Mouse (Mus musculus): ENCODE measurements at regions not wholly inside any gene's neighbourhood (a gene's known extent, or its start where the extent isn't known, plus 50 kb on each side); places are given as distances from the start of the nearest gene placed in this dataset.

DNA sequence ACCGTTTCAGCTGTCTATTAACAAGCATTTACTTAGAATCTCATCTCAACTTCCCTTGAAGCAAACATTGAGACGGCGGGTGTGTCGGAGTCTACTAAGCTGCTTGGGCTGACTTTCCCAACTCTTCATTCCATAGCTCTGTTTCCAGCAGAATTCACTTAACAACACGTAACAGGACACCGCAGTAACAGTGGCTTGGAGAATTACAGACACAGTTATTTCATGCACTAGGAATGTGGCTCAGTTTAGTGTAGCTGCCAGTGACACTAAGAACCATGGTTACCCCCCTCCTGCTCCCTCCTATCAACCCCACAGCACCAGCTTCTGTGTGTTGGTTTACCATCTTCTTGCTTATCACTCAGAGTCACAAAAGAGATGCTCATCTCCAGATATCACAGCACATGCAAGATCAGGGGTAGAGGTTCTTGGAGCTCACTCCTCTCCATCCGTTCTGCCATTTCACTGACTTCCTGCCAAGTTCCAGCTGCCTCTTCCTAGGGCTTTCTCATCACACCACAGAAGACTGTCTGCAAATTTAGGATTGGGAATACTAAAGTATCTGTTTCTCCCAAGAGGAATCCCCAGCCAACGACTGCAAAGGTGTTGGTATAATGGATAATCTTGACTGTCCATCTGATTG lies 90.7 kb downstream of the Banf2 start:
- DNase-seq (ENCODE audit: low read depth), result no peak

- DNase-seq (ENCODE audit: low read depth), result no peak
These were observed 94.5 kb downstream of the Banf2 start for GRCm38 (mm10) chr2:144127082-144128037.

GRCm38 (mm10) chr2:144128038-144128402 lies 95.2 kb downstream of the Banf2 start:
- no peak for DNase-seq (ENCODE audit: low read depth)

DNA sequence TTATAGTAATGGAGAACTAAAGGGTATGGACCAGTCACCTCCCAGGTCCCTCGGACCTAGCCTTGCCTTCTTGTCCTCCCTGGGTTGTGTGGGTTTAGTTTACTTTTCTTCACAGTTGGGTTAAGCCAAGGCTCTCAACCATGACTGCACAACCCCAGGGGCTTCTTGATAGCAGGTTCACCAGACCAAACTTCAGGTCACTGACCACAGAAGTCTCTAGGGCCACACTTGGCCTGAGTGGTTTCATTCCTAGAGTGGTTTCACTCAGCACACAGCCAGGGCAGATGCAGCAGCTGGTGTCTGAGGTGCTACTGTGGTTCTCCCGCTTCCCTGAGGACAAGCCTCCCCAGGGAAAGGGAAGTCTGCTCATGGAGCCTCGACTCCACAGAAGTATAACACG lies 95.7 kb downstream of the Banf2 start:
- no peak for DNase-seq (ENCODE audit: low read depth)

- DNase-seq (ENCODE audit: low read depth), result no peak
These were observed 101.1 kb downstream of the Banf2 start for GRCm38 (mm10) chr2:144133806-144134574.

- DNase-seq (ENCODE audit: low read depth), result no peak
These were observed 101.7 kb downstream of the Banf2 start for GRCm38 (mm10) chr2:144134575-144134958.

- DNase-seq (ENCODE audit: low read depth), result no peak
These were observed 102.7 kb downstream of the Banf2 start for GRCm38 (mm10) chr2:144135586-144135985.

DNA sequence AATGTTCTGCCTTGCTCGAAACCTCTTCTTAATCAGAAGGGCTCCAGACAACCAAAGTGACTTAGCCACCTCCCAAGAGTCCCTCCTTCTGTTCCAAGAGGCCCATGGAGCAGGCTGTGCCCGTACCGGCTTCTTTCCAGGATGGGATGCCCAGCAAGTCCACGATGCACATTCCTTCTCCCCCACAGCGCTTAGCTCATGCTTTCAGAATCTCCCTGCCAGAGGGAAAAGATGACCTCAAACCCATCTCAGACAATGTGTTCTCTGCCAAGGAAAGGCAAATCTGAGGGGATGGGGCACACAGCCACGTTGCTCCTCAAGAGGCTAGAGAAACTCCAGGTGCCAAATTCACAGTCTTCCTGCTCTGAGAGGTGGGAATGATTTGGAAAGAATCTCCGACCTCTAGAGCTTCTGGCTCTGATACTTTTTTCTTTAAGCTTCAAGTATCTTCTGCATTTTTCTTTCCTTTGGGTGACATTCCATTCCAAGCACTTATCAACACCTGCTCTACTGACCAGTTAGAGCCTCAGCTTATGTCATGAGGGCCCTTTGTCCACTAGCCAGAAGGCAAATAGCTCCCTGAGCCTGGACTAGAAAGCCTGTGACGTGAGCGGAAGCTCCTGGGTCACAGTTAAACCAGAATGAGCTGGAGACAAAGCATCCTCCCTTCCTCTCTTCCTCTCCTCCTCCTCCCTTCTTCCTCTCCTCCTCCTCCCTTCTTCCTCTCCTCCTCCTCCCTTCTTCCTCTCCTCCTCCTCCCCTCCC lies 110.9 kb downstream of the Banf2 start:
- no peak for DNase-seq (ENCODE audit: low read depth)

DNA sequence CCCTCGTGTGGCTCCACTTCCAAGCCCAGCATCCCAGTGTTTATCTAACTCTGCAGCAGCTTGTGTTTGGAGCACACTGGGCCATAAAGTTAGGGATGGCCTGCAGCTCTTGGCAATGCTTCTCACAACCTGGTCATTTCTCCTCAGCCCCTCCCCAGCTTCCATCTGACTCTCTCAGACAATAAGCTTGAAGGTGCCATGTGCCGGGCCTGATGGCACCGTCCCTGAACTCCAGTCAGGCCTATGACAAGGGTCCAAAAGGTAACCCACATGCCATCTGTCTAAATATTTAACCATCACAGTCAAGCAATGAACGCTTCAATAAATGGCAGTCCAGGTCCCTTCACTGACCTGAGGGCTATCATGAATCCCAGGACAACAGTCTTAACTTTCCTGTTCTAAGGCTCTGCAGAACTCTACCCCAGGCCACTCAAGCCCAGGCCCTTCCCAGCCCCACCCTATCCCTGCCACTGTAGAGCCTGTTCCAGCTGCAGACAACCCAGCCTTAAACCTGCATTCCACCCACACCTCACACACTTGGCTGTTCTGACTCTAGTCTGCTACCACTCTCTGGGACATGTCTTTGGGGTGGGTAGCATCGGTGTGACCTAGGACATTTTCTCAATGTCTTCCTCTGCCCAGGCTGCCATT lies 111.8 kb downstream of the Banf2 start:
- no peak for DNase-seq (ENCODE audit: low read depth)

DNA sequence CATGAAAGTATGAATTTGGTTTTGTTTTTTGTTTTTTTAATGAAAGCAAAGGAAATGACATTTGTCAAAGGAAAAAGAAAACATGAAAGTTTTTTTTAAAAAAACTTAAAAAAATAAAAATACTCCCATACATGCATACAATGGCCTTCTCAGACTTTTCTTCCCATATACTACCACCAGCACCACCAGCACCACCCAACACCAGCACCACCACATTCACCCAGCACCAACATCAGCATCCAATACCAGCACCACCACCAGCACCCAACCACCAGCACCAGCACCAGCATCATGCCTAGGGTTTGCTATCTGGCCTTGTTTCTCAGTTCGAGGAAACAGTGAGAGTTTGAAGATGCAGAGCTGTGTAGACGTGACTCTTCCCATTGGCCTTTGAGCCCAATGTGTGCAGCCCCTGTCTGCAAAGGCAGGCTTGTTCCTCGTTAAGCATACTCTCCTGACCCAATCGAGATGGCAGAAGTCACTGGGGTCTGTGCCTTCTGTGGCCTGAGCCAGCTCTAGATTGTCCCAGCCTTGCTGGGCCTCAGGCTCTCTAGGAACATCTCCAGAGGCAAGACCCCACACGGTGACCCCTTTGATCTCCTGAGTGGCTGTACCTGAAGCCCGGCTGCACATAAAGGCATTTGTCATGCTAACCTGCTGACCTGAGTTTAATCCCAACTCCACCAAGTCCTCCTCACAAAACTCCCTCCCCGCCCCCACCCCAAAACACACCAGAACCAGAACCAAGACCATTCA lies 113.8 kb upstream of the Mgme1 start:
- no peak for DNase-seq (ENCODE audit: low read depth)

GRCm38 (mm10) chr2:144157343-144157742 lies 113.1 kb upstream of the Mgme1 start:
- DNase-seq (ENCODE audit: low read depth), result no peak

DNA sequence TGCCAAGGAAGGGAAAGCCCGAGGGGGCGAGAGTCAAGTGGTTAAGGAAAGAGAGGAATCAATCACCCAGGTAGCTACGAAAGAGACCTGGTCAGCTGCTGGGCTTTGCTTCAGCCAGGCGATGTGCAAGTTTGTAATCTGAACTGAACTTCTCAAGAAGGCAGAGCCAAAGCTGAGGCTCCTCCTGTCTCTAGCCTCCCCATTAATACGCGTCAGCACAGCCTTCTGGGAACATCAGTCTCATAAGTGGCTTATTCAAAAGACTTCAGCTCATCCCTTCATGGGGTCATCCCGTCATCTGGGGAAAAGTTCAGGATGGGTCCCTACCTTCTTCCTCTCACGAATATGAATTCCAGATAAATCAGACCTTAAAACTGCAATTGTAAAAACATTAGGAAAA lies 112.2 kb upstream of the Mgme1 start:
- no peak for DNase-seq (ENCODE audit: low read depth)

DNA sequence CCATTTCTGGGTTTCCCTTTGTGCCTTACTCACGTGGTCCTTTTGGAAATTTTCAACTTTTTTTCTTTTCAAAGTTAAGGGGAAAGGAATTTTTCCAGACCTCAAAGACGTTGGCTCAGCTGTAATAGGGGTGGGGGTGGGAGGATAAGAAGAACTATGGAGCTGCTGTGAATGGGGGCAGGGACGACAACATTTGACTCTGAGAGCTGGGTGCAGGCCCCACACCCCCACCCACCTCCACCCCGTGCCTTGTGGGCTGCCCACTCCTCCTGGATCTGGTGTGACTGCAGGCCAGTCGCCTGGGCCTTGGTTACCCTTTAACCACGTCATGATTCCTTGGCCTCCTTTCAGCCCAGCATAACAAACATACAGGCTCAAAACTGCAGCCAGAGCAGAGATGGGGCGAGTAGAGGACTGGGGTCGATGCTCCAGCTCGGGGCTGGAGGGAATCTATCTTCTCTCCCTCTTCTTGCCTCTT lies 110.6 kb upstream of the Mgme1 start:
- no peak for DNase-seq (ENCODE audit: low read depth)

DNA sequence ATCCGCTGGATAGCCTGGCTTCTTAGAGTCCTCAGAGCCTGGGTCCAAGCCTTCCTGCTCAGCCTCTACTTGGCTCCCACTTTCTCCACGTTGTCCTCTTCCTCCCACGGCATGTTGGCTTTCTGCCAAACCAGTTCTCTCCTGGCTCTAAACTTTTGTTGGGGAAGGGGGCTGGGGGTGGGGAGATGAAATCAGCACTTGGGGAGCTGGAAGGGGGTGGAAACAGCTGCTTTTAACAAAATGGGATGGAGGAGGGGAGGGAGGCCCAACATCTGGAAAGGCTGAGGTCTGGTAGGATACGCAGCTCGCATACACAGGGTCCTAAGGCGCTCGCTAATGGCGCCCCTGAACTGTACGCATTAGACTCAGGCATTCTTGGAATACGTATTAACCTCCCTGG lies 110.0 kb upstream of the Mgme1 start:
- no peak for DNase-seq (ENCODE audit: low read depth)

DNA sequence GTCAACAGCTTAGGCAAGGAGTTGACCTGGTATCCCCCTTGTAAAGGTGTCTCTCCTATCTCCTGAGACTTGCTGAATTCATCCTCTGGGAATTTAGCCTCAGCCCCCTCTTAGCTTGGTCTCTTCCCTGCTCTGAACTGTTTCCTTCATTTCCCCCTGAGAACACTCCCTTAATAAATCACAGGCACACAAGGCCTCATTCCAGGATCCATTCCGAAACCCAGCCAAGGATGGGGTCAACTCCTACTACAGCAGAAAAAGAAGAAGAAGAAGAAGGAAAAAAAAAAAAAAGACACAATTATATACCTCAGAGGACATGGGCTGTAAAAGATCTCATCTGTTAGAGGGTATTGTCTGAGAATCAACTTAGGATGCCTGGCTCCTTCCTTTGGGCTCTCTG lies 108.6 kb upstream of the Mgme1 start:
- DNase-seq (ENCODE audit: low read depth), result no peak

DNA sequence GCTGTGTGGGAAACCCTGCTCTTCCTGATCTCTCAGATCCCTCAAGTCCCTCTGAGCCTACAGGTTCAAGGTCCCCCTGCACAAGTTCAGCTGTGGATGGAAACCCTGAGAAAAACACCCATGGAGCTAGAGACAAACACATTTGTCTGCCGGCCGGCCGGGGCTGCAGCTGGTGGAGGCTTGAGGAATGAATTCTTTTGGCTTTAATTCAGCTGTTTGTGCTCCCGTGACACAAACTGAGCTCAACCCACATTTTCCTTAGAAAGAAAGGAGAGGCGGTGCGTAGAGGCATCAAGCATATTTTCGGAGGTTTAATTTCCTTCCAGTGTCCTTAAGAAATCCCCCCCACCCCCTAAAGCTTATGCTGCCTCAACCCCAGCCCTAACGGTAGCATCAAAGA lies 106.4 kb upstream of the Mgme1 start:
- DNase-seq (ENCODE audit: low read depth), result no peak

DNA sequence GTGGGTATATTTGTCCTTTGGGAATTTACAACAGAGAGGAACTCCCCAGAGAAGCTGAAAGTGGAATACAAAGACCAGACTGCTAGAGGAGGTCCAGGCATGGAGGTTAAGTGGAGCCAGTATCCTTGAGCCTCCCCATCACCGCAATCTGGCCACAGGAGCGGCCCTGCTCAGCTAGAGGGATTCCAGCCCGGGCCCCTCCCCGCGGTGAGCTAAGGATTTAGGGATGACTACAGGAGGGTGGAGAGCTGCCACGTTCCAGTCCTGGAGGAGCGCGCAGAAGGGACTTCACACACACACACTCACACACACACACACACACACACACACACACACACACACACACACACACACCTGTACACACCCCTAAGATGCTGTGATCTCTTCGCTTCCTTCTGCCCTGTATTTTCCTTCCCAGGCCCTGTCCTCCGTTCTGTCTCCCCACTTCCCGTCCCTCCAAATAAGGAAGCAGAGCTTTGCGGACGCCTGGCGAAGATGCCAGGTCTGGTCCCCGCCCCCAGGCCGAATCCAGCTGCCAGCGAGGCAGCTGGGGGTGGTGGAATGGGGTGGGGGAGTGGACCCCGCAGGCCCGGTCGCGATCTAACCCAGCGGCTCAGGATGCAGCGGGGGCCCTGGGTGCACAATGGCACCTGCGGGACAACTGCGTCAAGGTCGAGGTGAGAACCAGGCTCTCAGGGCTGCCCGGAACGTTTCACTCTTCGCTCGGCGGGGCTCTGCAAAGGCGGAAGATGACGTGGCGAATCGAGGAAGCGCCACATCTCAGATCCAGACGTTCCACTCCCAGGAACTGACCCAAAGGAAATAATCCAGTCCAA lies 105.3 kb upstream of the Mgme1 start:
- peak; percentile 84 for DNase-seq (ENCODE audit: low read depth)

DNA sequence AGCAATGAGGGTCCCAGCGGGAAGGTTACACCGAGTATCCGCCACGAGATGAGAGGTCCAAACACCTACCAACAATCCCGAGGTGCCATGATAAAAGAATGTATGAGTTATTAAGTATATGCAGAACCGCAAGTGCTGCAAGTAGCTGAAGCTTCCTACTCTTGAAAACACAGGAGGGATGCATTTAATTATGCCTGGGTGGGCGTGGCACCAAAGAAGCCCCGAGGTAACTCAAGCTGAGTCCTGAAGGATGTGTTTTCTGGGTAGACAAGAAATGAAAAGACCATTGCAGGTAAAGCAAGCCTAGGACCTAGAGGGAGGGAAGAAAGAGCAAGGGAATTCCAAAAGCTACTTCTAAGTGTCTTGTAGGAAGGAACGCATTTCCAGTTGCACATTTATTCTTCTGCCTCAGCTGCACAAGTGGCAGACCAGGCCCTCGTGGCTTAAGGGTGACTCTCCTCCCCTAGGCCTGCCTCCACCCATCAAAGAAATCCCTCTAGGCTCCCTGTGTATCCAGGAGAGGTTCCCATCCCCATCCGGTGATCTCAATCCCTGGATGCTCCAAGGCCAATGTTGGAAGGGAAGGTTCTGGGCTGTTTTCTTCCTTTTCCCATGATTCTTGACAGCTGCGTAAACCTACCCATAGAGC lies 104.2 kb upstream of the Mgme1 start:
- peak; percentile 48 for DNase-seq (ENCODE audit: low read depth)

DNA sequence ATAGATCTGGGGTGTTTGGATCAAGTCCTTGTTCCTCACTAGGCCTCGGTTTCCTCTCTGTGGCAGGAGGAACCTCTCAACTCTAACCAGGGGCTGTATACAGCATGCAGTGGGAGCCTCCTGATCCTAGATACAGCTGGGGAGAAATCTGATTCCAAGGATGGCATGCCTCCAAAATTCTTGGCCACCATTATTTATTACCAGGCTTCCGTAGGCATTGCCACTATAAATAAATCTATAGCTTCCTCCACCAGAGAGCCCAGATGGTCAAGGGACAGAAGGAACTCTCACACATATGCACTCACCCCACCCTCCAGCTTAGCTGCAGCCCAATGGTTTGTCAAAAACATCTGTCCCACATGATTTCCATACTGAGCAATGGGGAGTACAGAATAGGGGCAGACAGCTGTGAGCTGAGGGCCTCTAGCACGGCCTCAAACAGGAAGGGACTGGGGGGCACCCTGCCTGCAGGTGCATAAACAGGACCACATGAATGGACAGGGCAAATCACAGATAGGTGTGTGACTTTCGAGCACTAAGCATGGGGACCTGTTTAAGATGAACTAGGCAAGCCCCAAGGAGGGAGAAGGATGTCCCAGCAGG lies 100.8 kb upstream of the Mgme1 start:
- no peak for DNase-seq (ENCODE audit: low read depth)
